Mouse (Mus musculus): ENCODE results near the gene Mcat. TPM values are rescaled to one million over a fixed set of nuclear protein-coding genes. Genes with fewer than 3 reads are reported as not detected.

Mcat gene
- polyA plus RNA-seq, 1 experiment from 2014 or later = 26.6 TPM

DNA sequence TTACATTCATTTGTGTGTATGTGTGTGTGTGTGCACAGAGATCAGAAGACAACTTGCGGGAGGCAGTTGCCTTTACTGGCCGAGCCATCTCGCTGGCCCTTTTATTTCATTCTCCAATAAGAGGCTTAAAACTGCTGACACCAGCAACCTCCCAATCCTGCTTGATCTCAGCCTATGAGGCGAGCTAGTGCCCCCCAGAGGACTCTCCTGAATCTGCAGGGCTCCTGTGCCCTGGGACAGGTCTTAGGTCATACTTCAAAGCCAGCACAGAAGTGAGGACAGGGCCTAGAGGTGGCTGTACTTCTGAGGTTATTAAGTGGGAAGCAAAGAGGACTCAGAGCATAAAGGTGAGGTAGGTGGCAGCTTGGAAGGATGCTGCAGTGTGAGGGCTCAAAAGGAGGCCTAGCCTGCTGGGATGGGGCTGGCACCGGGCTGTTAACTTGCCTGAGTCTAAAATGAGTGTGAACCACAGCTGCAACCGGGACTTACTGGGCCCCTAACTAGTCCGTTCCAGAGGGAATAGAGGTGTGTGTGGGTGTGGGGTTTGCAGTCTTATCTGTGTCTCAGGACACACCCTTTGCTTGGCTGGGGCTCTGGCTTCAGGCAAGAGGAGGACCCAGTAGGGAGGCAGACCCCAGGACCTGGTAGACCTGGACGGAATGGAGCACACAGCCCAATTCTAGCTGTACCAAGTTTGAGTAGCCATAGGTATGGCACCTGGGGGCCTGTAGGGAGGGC is 20.0 kb upstream of the Mcat start:
- 74% methylated on average over 8 of the region's 8 CpGs for WGBS

DNA sequence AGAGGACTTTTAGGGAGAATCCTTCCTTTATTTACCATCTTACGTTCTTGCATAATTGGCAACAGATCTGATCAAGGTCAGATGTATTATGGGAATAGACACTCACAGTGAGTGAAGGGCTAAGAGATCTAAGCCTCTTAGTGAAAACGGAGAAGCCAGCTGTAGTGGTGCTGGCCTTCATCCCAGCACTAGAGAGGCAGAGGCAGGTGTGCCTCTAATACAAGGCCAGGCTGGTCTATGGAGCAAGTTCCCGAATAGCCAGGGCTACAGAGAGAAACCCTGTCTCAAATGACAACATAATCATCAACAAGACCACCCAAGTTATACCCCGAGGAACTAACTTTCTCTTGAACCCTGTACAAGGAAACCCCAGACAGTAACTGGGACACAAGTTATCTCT is 19.3 kb upstream of the Mcat start:
- H3K27ac ChIP-seq (ENCODE audit: low read length) = no peak overlapping the region
- no peak overlapping the region for H3K9ac ChIP-seq (ENCODE audit: low read length)
- no peak overlapping the region for H3K4me2 ChIP-seq (ENCODE audit: low read depth, low read length)
- H3K27me3 ChIP-seq (ENCODE audit: control insufficient read depth, insufficient read depth, low read depth, low read length) = no peaks in the 10 kb centered on the region
- WGBS = 81% methylated on average over 4 of the region's 4 CpGs
- no peak for ATAC-seq (ENCODE audit: low read depth)
- H3K36me3 ChIP-seq (ENCODE audit: control insufficient read depth, insufficient read depth, low read length) = peaks cover 46% of the 10 kb centered on the region
- H3K4me3 ChIP-seq (ENCODE audit: low read length) = no peak overlapping the region
- H3K4me1 ChIP-seq (replicated peaks; ENCODE audit: control insufficient read depth, insufficient read depth, low read length) = no peaks in the 10 kb centered on the region
- peaks cover 5% of the 10 kb centered on the region; the same call in 1 of the 2 replicates for H3K9me3 ChIP-seq (ENCODE audit: control insufficient read depth, low read length)

More for the DNA sequence above, 20.0 kb upstream of the Mcat start:
- peaks cover 5% of the 10 kb centered on the region; the same call in 1 of the 2 replicates for H3K9me3 ChIP-seq (ENCODE audit: control insufficient read depth, low read length)
- no peaks in the 10 kb centered on the region for H3K4me1 ChIP-seq (replicated peaks; ENCODE audit: control insufficient read depth, insufficient read depth, low read length)
- H3K4me3 ChIP-seq (ENCODE audit: low read length) = no peak overlapping the region
- H3K27me3 ChIP-seq (ENCODE audit: control insufficient read depth, insufficient read depth, low read depth, low read length) = no peaks in the 10 kb centered on the region
- H3K27ac ChIP-seq (ENCODE audit: low read length) = no peak overlapping the region
- H3K36me3 ChIP-seq (ENCODE audit: control insufficient read depth, insufficient read depth, low read length) = peaks cover 43% of the 10 kb centered on the region
- H3K9ac ChIP-seq (ENCODE audit: low read length) = no peak overlapping the region
- no peak overlapping the region for H3K4me2 ChIP-seq (ENCODE audit: low read depth, low read length)
- ATAC-seq (ENCODE audit: low read depth) = no peak

DNA sequence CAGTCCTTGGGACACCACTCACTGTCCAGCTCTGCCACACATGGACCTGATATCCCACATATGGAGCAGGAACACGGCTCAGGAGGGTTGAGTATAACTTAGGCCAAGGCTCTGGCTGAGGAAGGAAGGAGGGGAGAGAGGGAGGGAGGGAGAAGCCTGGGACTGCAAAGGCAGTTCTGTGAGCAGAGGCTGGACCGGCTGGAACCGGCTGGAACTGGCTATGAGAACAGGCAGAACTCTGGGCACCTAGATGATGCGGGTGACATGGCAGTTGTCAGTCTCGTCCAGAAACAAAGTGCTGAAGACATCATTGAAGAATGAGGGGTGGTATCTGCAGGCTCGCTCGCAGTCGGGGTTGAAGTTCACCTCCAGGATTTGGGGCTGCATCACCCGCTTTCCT is 13.1 kb upstream of the Mcat start:
- 85% methylated on average over 9 of the region's 9 CpGs for WGBS
- Histone ChIP-seq H3K9ac (ENCODE audit: low read length) (no peak overlapping the region), H3K9me3 (ENCODE audit: control insufficient read depth, low read length) (no peaks in the 10 kb centered on the region), H3K4me1 (replicated peaks; ENCODE audit: control insufficient read depth, insufficient read depth, low read length) (no peaks in the 10 kb centered on the region), H3K27me3 (ENCODE audit: control insufficient read depth, insufficient read depth, low read depth, low read length) (no peaks in the 10 kb centered on the region), H3K36me3 (ENCODE audit: control insufficient read depth, insufficient read depth, low read length) (peaks cover 45% of the 10 kb centered on the region), H3K4me2 (ENCODE audit: low read depth, low read length) (no peak overlapping the region), H3K27ac (ENCODE audit: low read length) (no peak overlapping the region), H3K4me3 (ENCODE audit: low read length) (no peak overlapping the region)
- no peak for ATAC-seq (ENCODE audit: low read depth)

DNA sequence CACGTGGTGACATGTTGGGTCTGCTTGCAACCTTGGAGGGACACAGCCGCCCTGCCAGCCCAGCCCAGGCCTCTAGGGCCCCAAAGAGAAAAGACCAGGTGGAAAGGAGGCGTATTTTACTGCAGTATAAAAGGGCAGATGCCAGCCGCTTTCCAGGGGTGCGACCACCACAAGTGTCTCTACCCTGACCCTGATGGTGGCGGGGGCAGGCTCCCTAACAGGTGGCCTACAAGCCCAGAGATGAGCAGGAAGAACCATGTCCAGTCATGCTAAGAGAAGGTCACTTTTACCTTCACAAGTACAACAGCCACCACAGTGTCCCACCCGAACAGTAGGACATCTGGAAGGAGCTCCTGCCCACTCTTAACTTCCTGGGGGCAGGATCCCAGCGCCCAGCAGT is 12.0 kb upstream of the Mcat start:
- no peaks in the 10 kb centered on the region for H3K4me1 ChIP-seq (replicated peaks; ENCODE audit: control insufficient read depth, insufficient read depth, low read length)
- H3K36me3 ChIP-seq (ENCODE audit: control insufficient read depth, insufficient read depth, low read length) = peaks cover 39% of the 10 kb centered on the region
- no peaks in the 10 kb centered on the region for H3K9me3 ChIP-seq (ENCODE audit: control insufficient read depth, low read length)
- H3K4me3 ChIP-seq (ENCODE audit: low read length) = no peak overlapping the region
- no peak overlapping the region for H3K9ac ChIP-seq (ENCODE audit: low read length)
- 90% methylated on average over 8 of the region's 8 CpGs for WGBS
- no peak overlapping the region for H3K27ac ChIP-seq (ENCODE audit: low read length)
- no peak overlapping the region for H3K4me2 ChIP-seq (ENCODE audit: low read depth, low read length)
- no peak for ATAC-seq (ENCODE audit: low read depth)
- no peaks in the 10 kb centered on the region for H3K27me3 ChIP-seq (ENCODE audit: control insufficient read depth, insufficient read depth, low read depth, low read length)

DNA sequence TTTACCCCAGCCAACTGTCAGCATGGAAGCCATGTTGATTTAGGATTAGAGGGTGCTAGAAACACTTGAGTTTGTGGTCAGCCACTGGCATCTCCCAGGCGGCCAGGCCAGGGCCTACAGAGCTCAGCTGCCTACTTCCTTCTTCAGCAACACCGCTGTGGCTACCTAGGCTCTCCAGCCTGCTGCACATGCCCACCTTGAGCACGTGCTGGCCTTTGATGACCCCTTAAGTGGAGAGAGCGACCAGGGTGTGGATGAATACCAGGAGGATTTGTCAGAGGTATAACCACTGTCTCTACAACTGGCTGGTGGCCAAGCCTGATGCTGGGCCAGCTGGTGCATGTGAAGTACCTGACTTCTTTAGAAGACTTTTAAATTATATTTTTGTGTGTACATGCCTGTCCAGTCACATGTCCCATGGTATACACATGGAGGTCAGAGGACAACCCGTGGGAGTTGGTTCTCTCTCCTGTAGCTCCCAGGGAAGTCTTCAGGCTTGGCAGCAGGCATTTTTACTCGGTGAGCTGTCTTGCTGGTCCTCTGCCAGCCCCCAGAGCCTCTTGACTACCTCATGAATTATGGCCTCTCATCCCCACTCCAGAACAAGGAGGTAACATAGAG is 11.3 kb upstream of the Mcat start:
- H3K36me3 ChIP-seq (ENCODE audit: control insufficient read depth, insufficient read depth, low read length) = peaks cover 33% of the 10 kb centered on the region
- ATAC-seq (ENCODE audit: low read depth) = peak; percentile 36
- no peak overlapping the region for H3K9ac ChIP-seq (ENCODE audit: low read length)
- no peaks in the 10 kb centered on the region for H3K9me3 ChIP-seq (ENCODE audit: control insufficient read depth, low read length)
- 70% methylated on average over 6 of the region's 6 CpGs for WGBS
- H3K27ac ChIP-seq (ENCODE audit: low read length) = no peak overlapping the region
- H3K4me3 ChIP-seq (ENCODE audit: low read length) = no peak overlapping the region
- no peaks in the 10 kb centered on the region for H3K27me3 ChIP-seq (ENCODE audit: control insufficient read depth, insufficient read depth, low read depth, low read length)
- no peak overlapping the region for H3K4me2 ChIP-seq (ENCODE audit: low read depth, low read length)
- H3K4me1 ChIP-seq (replicated peaks; ENCODE audit: control insufficient read depth, insufficient read depth, low read length) = no peaks in the 10 kb centered on the region

DNA sequence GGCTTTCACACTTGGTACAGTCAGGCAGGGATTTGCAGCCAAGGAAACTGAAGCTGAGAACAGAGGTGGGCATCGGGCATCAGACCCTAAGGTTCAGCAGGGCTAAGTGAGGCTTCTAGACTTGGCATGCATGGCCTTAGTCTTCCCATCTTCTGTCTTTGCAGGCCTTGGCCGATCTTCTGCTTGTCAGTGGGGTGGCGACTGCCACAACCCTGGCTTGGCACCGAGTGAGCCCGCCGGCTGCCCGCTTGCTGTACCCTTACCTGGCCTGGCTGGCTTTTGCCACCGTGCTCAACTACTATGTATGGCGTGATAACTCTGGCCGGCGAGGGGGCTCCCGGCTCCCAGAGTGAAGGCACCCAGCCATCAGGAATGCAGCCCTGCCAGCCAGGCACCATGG is 10.0 kb upstream of the Mcat start:
- H3K9ac ChIP-seq (ENCODE audit: low read length) = no peak overlapping the region
- H3K9me3 ChIP-seq (ENCODE audit: control insufficient read depth, low read length) = no peaks in the 10 kb centered on the region
- ATAC-seq (ENCODE audit: low read depth) = no peak
- no peak overlapping the region for H3K4me3 ChIP-seq (ENCODE audit: low read length)
- H3K4me2 ChIP-seq (ENCODE audit: low read depth, low read length) = no peak overlapping the region
- no peaks in the 10 kb centered on the region for H3K4me1 ChIP-seq (replicated peaks; ENCODE audit: control insufficient read depth, insufficient read depth, low read length)
- 93% methylated on average over 12 of the region's 12 CpGs for WGBS
- H3K36me3 ChIP-seq (ENCODE audit: control insufficient read depth, insufficient read depth, low read length) = peaks cover 31% of the 10 kb centered on the region
- no peak overlapping the region for H3K27ac ChIP-seq (ENCODE audit: low read length)
- no peaks in the 10 kb centered on the region for H3K27me3 ChIP-seq (ENCODE audit: control insufficient read depth, insufficient read depth, low read depth, low read length)

DNA sequence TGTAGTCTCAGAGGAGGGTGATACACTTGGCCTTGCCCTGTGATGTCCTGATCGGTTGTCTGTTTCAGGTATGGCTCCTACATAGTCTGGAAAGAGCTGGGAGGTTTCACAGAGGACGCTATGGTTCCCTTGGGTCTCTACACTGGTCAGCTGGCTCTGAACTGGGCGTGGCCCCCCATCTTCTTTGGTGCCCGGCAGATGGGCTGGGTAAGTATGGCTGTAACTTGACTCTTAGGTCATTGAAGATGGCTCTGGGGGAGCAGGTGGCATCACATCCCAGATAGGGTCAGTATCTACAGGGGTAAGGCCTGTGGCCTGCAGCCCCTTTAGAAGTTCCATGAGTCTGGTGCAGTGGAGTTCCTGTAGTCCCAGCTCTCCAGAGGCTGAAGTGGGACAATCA is 8.5 kb upstream of the Mcat start:
- WGBS = 86% methylated on average over 4 of the region's 4 CpGs
- Histone ChIP-seq H3K9me3 (ENCODE audit: control insufficient read depth, low read length) (no peaks in the 10 kb centered on the region), H3K9ac (ENCODE audit: low read length) (no peak overlapping the region)

DNA sequence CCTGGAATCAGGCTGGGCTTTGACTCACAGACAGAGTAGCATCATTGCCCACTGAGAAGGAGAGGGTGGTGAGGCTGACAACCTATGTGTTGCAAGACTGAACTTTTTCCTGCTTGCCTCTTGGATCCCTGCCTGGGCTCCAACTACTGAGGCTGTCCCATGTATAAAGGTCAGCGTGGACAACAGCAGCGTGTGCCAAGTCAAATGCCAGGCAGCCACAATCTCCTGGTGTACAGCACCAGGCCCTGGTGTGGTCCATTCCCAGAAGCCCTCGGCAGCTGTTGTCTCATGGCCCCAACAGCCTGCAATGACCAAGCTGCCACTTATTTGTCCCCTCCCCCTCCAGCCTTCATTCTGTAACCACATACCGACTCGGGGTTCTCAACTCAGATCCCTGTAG is 8.0 kb upstream of the Mcat start:
- no peaks in the 10 kb centered on the region for H3K4me1 ChIP-seq (replicated peaks; ENCODE audit: control insufficient read depth, insufficient read depth, low read length)
- H3K36me3 ChIP-seq (ENCODE audit: control insufficient read depth, insufficient read depth, low read length) = peaks cover 21% of the 10 kb centered on the region
- H3K4me3 ChIP-seq (ENCODE audit: low read length) = no peak overlapping the region
- H3K4me2 ChIP-seq (ENCODE audit: low read depth, low read length) = no peak overlapping the region
- ATAC-seq (ENCODE audit: low read depth) = no peak
- no peak overlapping the region for H3K9ac ChIP-seq (ENCODE audit: low read length)
- no peaks in the 10 kb centered on the region for H3K9me3 ChIP-seq (ENCODE audit: control insufficient read depth, low read length)
- 73% methylated on average over 5 of the region's 5 CpGs for WGBS
- H3K27ac ChIP-seq (ENCODE audit: low read length) = no peak overlapping the region
- H3K27me3 ChIP-seq (ENCODE audit: control insufficient read depth, insufficient read depth, low read depth, low read length) = no peaks in the 10 kb centered on the region

More for the DNA sequence above, 8.5 kb upstream of the Mcat start:
- Histone ChIP-seq H3K4me1 (replicated peaks; ENCODE audit: control insufficient read depth, insufficient read depth, low read length) (no peaks in the 10 kb centered on the region), H3K4me3 (ENCODE audit: low read length) (no peak overlapping the region), H3K4me2 (ENCODE audit: low read depth, low read length) (no peak overlapping the region), H3K27ac (ENCODE audit: low read length) (no peak overlapping the region), H3K27me3 (ENCODE audit: control insufficient read depth, insufficient read depth, low read depth, low read length) (no peaks in the 10 kb centered on the region), H3K36me3 (ENCODE audit: control insufficient read depth, insufficient read depth, low read length) (peaks cover 23% of the 10 kb centered on the region)
- no peak for ATAC-seq (ENCODE audit: low read depth)

DNA sequence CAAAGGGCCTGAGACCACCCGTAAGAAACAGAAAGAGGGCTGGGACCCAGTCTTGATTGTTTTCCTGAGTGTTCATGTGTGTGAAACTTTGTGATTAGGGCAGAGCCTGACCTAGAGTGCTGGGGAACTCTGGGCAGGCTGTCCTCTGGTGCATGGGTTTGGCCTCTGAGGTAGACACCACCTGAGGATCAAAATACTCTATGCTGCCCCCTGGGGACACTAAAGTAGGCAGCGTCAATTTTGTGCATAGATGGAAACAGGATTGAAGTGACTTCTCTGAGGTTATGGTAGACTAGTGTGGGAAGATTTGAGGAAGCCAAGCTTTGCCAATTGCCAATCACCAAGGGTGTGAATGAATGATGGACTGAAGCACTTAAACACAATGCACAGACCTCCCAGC is 7.1 kb upstream of the Mcat start:
- H3K36me3 ChIP-seq (ENCODE audit: control insufficient read depth, insufficient read depth, low read length) = peaks cover 14% of the 10 kb centered on the region
- WGBS = 62% methylated on average over 2 of the region's 2 CpGs
- no peak overlapping the region for H3K4me3 ChIP-seq (ENCODE audit: low read length)
- H3K9me3 ChIP-seq (ENCODE audit: control insufficient read depth, low read length) = no peaks in the 10 kb centered on the region
- H3K9ac ChIP-seq (ENCODE audit: low read length) = no peak overlapping the region
- no peak overlapping the region for H3K27ac ChIP-seq (ENCODE audit: low read length)
- no peaks in the 10 kb centered on the region for H3K4me1 ChIP-seq (replicated peaks; ENCODE audit: control insufficient read depth, insufficient read depth, low read length)
- no peak for ATAC-seq (ENCODE audit: low read depth)
- H3K4me2 ChIP-seq (ENCODE audit: low read depth, low read length) = no peak overlapping the region
- H3K27me3 ChIP-seq (ENCODE audit: control insufficient read depth, insufficient read depth, low read depth, low read length) = no peaks in the 10 kb centered on the region
